Comparison of ENCODE assay signal across 15 mouse cellular contexts in genomic region chr11:47508047-47508446, GRCm38 (mm10).
DNase-seq lines count a peak whose midpoint lies in the region; ATAC-seq and TF ChIP-seq lines count a peak whose summit lies in the region.
"Had no signal": no experiment of that assay in that cellular context is flagged by ENCODE, and none has a peak within 500 bp of the region (broad histone marks: within the 10 kb centered on the region; RNA-seq: fewer than 3 reads in every experiment).

No protein-coding gene starts in this region.

- H3K4me1 ChIP-seq in lung, postnatal 0 days (ENCODE audit: insufficient read depth, low read depth, low read length) = no peaks in the 10 kb centered on the region
- H3K4me1 ChIP-seq: forebrain, embryonic 15.5 days; hindbrain, embryonic 15.5 days; limb, embryonic 15.5 days; stomach, embryonic 15.5 days had no signal

- no peak for ATAC-seq in lung, postnatal 0 days
- ATAC-seq in activated CD4-positive, CD25-positive, alpha-beta regulatory T cell, adult 4 months = no peak
- ATAC-seq: forebrain, embryonic 15.5 days; intestine, embryonic 16.5 days had no signal

- no peak overlapping the region for H3K4me2 ChIP-seq in lung, postnatal 0 days (replicated peaks; ENCODE audit: low read depth, low read length)
- H3K4me2 ChIP-seq: forebrain, embryonic 15.5 days; heart, embryonic 11.5 days; hindbrain, embryonic 15.5 days; limb, embryonic 15.5 days; stomach, embryonic 15.5 days had no signal

- TF ChIP-seq EP300 in lung, postnatal 0 days (IDR thresholded peaks at IDR 0.05) = no peak

- no peak overlapping the region for H3K27ac ChIP-seq in lung, postnatal 0 days (ENCODE audit: low read length)
- H3K27ac ChIP-seq: forebrain, embryonic 15.5 days; hindbrain, embryonic 15.5 days; limb, embryonic 15.5 days; stomach, embryonic 15.5 days had no signal

- no peaks in the 10 kb centered on the region for H3K36me3 ChIP-seq in lung, postnatal 0 days (ENCODE audit: insufficient read depth, low read length)
- H3K36me3 ChIP-seq: forebrain, embryonic 15.5 days; hindbrain, embryonic 15.5 days; limb, embryonic 15.5 days; stomach, embryonic 15.5 days had no signal

- 68% methylated on average over 6 of the region's 6 CpGs for WGBS in lung, postnatal 0 days

- H3K9ac ChIP-seq in lung, postnatal 0 days (replicated peaks; ENCODE audit: low read depth) = no peak overlapping the region
- H3K9ac ChIP-seq: forebrain, embryonic 15.5 days; hindbrain, embryonic 15.5 days; limb, embryonic 15.5 days; stomach, embryonic 15.5 days had no signal

- TF ChIP-seq CTCF in lung, postnatal 0 days (IDR thresholded peaks at IDR 0.05) = no peak

- no peak overlapping the region for H3K4me3 ChIP-seq in lung, postnatal 0 days (ENCODE audit: low read depth, low read length)
- H3K4me3 ChIP-seq: erythroblast, embryonic 14.5 days; forebrain, embryonic 15.5 days; hindbrain, embryonic 15.5 days; limb, embryonic 15.5 days; stomach, embryonic 15.5 days had no signal

- peak; percentile 1 to 2 for DNase-seq in kidney, postnatal 4 days
- no peak for DNase-seq in kidney, postnatal 25 days
- peak; percentile 6 for DNase-seq in lung, postnatal 10 days
- no peak for DNase-seq in lung, postnatal 0 days (ENCODE audit: low spot score)
- DNase-seq in brain, adult 2 months (ENCODE audit: low read depth, low spot score) = peak; percentile 64
- peak; percentile 22 for DNase-seq in fibroblast of lung, adult 2 months (ENCODE audit: low read depth)
- DNase-seq: thymus, postnatal 14 days had no signal

- H3K9me3 ChIP-seq in lung, postnatal 0 days (ENCODE audit: low read length) = no peaks in the 10 kb centered on the region
- H3K9me3 ChIP-seq: forebrain, embryonic 15.5 days; hindbrain, embryonic 15.5 days; limb, embryonic 15.5 days; stomach, embryonic 15.5 days had no signal

- no peaks in the 10 kb centered on the region for H3K27me3 ChIP-seq in lung, postnatal 0 days (replicated peaks; ENCODE audit: insufficient read depth, low read length)
- H3K27me3 ChIP-seq: forebrain, embryonic 15.5 days; hindbrain, embryonic 15.5 days; limb, embryonic 15.5 days; stomach, embryonic 15.5 days had no signal

Comparison
In these comparisons a context has a peak if more than half of its experiments do, and no peak if none do; other contexts are left out.
1. DNase-seq: peak in kidney, postnatal 4 days (2 of 2), lung, postnatal 10 days (single experiment), brain, adult 2 months (single experiment) and fibroblast of lung, adult 2 months (single experiment); none in kidney, postnatal 25 days (0 of 2) and lung, postnatal 0 days (single experiment).